Mouse (Mus musculus): ENCODE measurements around the gene Wdr63.

DNA sequence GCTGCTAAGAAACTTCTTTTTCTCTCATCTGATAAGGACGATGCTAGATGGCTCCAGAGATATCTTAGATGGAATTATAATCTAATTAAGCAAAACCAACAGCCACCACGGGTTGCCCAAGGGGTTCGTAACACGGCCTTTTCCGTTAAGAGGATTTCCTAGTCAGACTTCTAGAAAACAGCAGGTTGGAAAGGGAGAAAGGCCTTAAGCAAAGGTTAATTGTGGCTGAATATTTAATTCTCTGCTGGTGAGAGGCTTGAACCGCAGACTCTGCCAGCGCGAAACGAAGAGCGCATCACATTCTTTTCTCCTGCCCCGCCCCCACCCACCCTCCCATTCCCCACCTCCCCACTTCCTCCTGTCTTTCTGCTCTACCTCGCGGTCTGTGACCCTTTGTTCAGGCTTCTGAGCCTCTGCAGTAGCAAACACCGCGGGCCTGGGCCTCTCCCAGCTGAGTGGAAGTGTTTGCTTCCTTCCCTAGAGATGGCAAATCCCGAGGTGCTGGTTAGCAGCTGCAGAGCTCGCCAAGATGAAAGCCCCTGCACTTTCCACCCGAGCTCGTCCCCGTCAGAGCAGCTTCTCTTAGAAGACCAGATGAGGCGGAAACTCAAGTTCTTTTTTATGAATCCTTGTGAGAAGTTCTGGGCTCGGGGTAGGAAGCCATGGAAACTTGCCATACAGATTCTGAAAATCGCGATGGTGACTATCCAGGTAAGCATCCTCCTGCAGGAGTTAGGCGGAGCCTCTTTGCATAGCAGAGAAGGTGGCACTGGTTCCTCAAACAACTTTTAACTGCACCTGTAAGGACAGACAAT, 13.6 kb upstream of the Wdr63 start:
- TF ChIP-seq CTCF (IDR thresholded peaks at IDR 0.05; ENCODE audit: insufficient read depth, low read depth, low read length), result no peak
- no peak for TF ChIP-seq POLR2A (IDR thresholded peaks at IDR 0.05; ENCODE audit: insufficient read depth, low read depth, low read length)
